Mouse (Mus musculus) liver, embryonic 16.5 days (tissue): Measurements from ENCODE around the gene Pla2g2f. TPM values are rescaled to one million over a fixed set of nuclear protein-coding genes. Genes with fewer than 3 reads are reported as not detected.

Source experiments
- ATAC-seq: fragments of 200-750 bp; cut with Nextera tagmentation; 2 replicates; pipeline ENCODE4 v1.8.0; 2017; ENCODE audit warnings: low read depth, mild to moderate bottlenecking, moderate number of reproducible peaks, moderate library complexity
- H3K27ac ChIP-seq: fragments of 300-500 bp; sonication (generic); 2 replicates; pipeline ENCODE4 v1.5.1; 2014; ENCODE audit warnings: mild to moderate bottlenecking, low read length
- H3K27me3 ChIP-seq: fragments of 300-500 bp; sonication (generic); 2 replicates; pipeline ENCODE4 v1.6.1; 2014; ENCODE audit warnings: low read depth, low read length, mixed read lengths; ENCODE audit not compliant: control insufficient read depth, insufficient read depth
- H3K36me3 ChIP-seq: fragments of 300-500 bp; sonication (generic); 2 replicates; pipeline ENCODE4 v1.6.1; 2014; ENCODE audit warnings: mild to moderate bottlenecking; ENCODE audit not compliant: control insufficient read depth, insufficient read depth
- H3K4me1 ChIP-seq: fragments of 300-500 bp; sonication (generic); 2 replicates; pipeline ENCODE4 v1.6.1; 2014; ENCODE audit warnings: low read depth, low read length, mixed read lengths; ENCODE audit not compliant: control insufficient read depth
- H3K4me2 ChIP-seq: fragments of 300-500 bp; sonication (generic); 2 replicates; pipeline ENCODE4 v1.6.1; 2014; ENCODE audit warnings: low read depth, low read length, mixed read lengths
- H3K4me3 ChIP-seq: fragments of 300-500 bp; sonication (generic); 2 replicates; pipeline ENCODE4 v1.5.1; 2014; ENCODE audit warnings: low read depth, mild to moderate bottlenecking, low read length
- H3K9ac ChIP-seq: fragments of 300-500 bp; sonication (generic); 2 replicates; pipeline ENCODE4 v1.6.1; 2014; ENCODE audit warnings: low read depth, low read length
- H3K9me3 ChIP-seq: fragments of 300-500 bp; sonication (generic); replicated peaks from 2 replicates; pipeline ENCODE4 v1.6.1; 2016; ENCODE audit warnings: low read length; ENCODE audit not compliant: control insufficient read depth
- WGBS: fragments of 180-500 bp; shearing (Covaris S2); extraction: QIAGEN DNeasy Blood & Tissue Kit; methylation state at CpG from one replicate; pipeline ENCODE4 v1.1.7; 2014; ENCODE audit not compliant: insufficient replicate concordance; 5-methylcytosine and 5-hydroxymethylcytosine counted together
- polyA plus RNA-seq: library from polyadenylated mRNA; unstranded; fragments of >200 nt; fragmentation: Nextera tagmentation; extraction: Ambion mirVana; gene quantifications from 2 replicates; pipeline ENCODE4 v1.2.1, GENCODE M21; 2015

Gene Pla2g2f
- polyA plus RNA-seq, 1 experiment from 2014 or later = not detected

DNA sequence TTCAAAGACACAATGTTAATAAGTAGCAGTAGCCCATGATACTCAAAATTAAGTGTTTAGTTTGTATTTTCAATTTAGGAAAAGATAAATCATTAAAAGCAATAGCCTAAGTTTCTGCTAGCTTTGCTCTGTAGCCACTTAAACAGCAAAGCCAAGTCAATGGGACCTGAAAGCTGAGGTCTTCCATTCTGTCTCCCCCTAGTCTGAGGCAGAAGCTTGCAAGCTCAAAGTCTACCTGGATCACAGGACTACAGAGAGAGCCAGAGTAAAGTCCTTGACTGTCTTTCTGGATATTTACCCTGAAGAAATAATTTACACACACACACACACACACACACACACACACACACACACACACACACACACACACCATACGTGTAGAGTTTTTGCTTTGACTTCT lies 43.2 kb downstream of the Pla2g2f start:
- ATAC-seq = no peak
- H3K36me3 ChIP-seq = no peaks in the 10 kb centered on the region
- H3K4me3 ChIP-seq = no peak overlapping the region
- H3K9ac ChIP-seq = no peak overlapping the region
- 38% methylated on average over 1 of the region's 1 CpGs for WGBS
- H3K4me1 ChIP-seq = no peaks in the 10 kb centered on the region
- no peaks in the 10 kb centered on the region for H3K9me3 ChIP-seq
- H3K27me3 ChIP-seq = no peaks in the 10 kb centered on the region
- no peak overlapping the region for H3K4me2 ChIP-seq
- H3K27ac ChIP-seq = no peak overlapping the region

DNA sequence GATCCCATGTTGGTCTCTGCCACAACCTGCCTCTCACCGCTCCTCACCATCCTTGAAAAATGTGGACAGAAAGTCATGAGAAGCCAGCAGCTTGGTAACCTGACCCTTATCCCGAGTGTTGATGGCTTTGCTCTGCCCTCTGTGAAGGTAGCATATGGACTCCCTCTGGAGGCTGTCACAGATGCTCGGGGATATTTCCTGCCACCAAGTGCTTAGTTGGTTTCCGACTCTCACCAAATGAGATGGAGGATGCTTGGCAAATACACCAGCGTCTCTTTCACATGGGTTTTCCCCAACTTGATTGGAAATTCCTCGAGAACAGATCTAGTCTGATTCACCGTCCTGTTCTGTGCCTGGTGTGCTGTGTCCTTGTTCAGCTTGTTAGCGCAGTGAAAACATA lies 44.8 kb downstream of the Pla2g2f start:
- Histone ChIP-seq H3K4me1 (no peaks in the 10 kb centered on the region), H3K27me3 (no peaks in the 10 kb centered on the region), H3K27ac (no peak overlapping the region), H3K9me3 (no peaks in the 10 kb centered on the region), H3K4me2 (no peak overlapping the region), H3K36me3 (no peaks in the 10 kb centered on the region), H3K4me3 (no peak overlapping the region), H3K9ac (no peak overlapping the region)
- WGBS = 66% methylated on average over 8 of the region's 8 CpGs
- ATAC-seq = no peak

DNA sequence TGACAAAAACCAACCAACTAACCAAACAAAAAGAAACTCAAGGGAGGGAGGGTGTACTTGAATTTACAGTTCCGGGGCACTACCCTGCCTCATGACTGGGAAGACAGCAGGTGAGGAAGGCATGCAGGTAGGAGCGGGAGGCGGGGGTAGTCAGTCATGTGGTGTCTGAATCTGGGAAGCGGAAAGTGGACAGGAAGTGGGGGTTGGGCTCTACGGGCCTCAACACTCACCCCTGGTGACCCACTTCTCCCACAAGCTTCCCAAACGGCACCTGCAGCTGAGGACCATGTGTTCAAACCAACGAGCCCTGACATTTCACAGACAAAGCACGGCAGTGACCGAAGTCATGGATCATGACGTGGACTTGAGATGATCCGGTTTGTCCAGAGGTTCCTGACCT lies 45.3 kb downstream of the Pla2g2f start:
- Histone ChIP-seq H3K27ac (no peak overlapping the region), H3K9ac (no peak overlapping the region), H3K36me3 (no peaks in the 10 kb centered on the region), H3K4me1 (no peaks in the 10 kb centered on the region), H3K9me3 (no peaks in the 10 kb centered on the region), H3K4me3 (no peak overlapping the region), H3K4me2 (no peak overlapping the region), H3K27me3 (no peaks in the 10 kb centered on the region)
- WGBS = 64% methylated on average over 11 of the region's 11 CpGs
- ATAC-seq = no peak

DNA sequence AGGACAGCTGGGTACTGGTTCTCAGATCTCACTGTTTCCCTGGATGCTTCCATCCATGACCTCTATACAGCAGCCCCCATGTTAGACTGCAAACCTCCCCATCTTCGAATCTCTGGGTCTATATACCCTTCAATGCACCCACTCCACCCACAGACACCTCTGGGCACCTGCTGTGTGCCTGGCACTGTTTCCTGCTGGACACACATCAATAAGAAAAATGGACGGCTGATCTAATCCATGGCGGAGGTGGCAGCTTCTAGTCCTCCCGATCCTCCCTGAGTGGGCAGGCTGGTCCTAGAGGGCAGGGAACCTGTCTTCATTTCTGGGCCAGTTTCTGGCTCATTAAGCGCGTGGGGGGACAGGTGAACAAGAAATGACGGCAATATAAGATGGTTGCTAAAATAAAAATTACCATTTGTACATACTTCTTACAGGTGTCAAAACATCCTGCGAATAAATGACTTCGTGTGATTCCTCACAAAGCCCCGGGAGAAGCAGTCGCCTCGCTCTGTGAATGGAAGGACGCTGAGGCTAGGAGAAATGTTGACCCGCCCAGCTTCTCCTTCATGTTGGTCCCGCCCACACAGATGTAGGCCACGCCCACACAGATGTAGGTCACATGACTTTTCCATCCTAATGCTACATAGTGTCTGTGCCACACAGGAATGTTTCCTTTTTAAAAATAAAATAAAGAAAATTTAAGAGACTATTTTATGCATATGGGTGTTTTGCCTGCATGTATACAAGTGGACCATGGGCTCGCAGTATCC lies 46.2 kb downstream of the Pla2g2f start:
- Histone ChIP-seq H3K4me1 (no peaks in the 10 kb centered on the region), H3K36me3 (no peaks in the 10 kb centered on the region), H3K4me2 (no peak overlapping the region), H3K9ac (no peak overlapping the region), H3K27ac (no peak overlapping the region), H3K9me3 (no peaks in the 10 kb centered on the region), H3K4me3 (no peak overlapping the region), H3K27me3 (no peaks in the 10 kb centered on the region)
- WGBS = 57% methylated on average over 17 of the region's 17 CpGs
- no peak for ATAC-seq

DNA sequence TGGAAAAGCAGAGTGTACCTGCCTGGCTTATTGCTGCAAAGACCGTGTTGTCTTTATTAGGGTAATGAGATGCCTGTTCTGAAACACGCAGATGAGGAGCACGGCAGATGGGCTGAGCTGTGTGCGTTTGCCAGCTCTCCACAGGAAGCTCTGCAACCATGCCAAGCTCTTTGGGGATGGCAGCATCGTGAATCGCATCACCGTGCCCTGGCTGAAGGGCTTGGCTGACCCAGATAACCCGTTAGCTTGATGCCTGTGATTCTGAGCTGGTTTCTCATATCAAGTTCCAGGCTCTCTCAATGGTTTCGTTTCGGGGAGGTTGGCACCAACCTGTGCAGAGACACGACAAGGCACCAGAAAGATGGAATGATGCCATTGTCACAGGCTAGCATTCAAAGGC lies 46.8 kb downstream of the Pla2g2f start:
- Histone ChIP-seq H3K4me2 (no peak overlapping the region), H3K27me3 (no peaks in the 10 kb centered on the region), H3K4me1 (no peaks in the 10 kb centered on the region), H3K9me3 (no peaks in the 10 kb centered on the region), H3K9ac (no peak overlapping the region), H3K4me3 (no peak overlapping the region), H3K36me3 (no peaks in the 10 kb centered on the region), H3K27ac (no peak overlapping the region)
- WGBS = 68% methylated on average over 11 of the region's 11 CpGs
- no peak for ATAC-seq

DNA sequence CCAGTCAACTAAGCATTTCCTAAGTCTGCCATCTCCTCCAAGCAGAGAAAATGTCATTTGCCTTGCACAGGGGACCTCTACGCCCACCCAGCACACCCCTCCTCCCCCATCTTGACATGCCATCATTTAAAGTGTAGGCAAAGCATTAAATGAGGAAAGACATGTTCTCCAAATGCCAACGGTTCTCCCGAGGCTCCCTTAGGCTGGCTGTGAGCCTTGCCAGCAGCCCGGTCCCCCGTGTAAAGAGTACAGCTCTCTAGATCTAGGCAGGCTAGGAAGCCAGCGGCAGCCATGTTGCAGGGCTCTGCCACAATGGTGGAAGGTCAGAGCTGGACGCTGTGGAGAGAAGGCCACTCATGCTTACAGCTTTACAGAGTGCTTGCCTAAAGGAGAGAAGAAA lies 47.5 kb downstream of the Pla2g2f start:
- Histone ChIP-seq H3K9ac (no peak overlapping the region), H3K9me3 (no peaks in the 10 kb centered on the region), H3K4me1 (no peaks in the 10 kb centered on the region), H3K4me3 (no peak overlapping the region), H3K27me3 (no peaks in the 10 kb centered on the region), H3K4me2 (no peak overlapping the region), H3K27ac (no peak overlapping the region), H3K36me3 (no peaks in the 10 kb centered on the region)
- WGBS = 66% methylated on average over 7 of the region's 7 CpGs
- ATAC-seq = no peak

DNA sequence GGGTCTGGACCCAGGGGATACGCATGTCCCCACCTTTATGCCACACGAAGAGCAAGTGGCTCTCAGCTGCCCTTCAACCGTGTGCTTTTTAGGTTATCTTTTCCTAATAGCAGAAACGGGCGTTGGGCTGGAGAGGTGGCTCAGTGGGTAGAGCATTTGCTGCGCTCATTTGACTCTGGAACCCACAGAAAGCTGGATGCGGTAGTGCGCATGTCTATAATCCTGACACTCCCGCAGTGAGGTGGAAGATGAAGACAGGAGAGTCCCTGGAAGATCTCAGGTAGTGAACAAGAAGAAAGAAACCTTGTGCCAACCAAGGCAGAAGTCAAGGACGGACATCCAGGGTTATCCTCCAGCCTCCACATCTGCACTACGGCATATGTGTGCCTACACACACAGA lies 48.2 kb downstream of the Pla2g2f start:
- Histone ChIP-seq H3K27ac (no peak overlapping the region), H3K9ac (no peak overlapping the region), H3K27me3 (no peaks in the 10 kb centered on the region), H3K4me2 (no peak overlapping the region), H3K36me3 (no peaks in the 10 kb centered on the region), H3K9me3 (no peaks in the 10 kb centered on the region), H3K4me3 (no peak overlapping the region), H3K4me1 (no peaks in the 10 kb centered on the region)
- 68% methylated on average over 11 of the region's 11 CpGs for WGBS
- no peak for ATAC-seq

DNA sequence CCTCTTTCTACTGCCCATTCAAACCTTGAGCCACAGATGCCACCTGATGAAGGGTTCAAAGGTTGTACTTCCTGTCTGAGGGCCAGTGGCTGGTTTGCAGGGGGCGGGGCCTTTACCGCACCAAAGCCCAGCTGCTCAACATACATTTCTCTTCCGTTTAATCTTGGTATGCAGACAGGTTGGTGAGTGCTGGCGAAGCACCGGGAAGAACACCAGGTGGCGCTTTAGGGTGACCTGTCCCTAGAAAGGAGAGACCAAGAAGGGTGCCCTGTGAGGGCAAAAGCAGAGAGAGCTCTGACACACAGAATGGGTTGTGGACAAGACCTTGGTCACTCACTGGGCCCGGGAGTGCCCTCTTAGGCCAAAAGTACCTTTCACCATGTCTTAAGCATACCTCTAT lies 48.8 kb downstream of the Pla2g2f start:
- whole genome bisulfite sequencing = 9% methylated on average over 7 of the region's 7 CpGs
- no peak overlapping the region for H3K4me3 ChIP-seq

DNA sequence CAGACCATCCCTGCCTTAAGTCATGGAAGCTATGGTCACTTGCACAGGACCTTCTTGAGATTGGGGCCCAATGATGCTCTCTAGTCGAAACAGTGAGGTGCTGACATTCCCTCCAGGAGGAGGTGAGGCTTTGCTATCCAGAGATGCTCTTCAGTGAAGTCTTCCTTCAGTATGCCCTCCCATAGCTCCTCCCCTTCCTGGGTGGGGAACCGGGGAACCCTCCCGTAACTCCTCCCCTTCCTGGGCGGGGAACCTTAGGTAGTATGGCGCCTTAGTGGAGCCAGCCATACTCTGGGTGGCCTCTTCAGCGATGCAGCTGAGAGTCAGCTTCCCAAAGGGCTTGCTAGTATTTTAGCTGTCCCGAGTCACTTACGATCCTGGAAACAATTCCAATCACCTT lies 50.8 kb downstream of the Pla2g2f start:
- no peak overlapping the region for H3K4me3 ChIP-seq

More for the DNA sequence above, 48.8 kb downstream of the Pla2g2f start:
- H3K9ac ChIP-seq = no peak overlapping the region
- no peak for ATAC-seq
- no peak overlapping the region for H3K4me2 ChIP-seq
- no peaks in the 10 kb centered on the region for H3K4me1 ChIP-seq
- no peaks in the 10 kb centered on the region for H3K27me3 ChIP-seq
- H3K9me3 ChIP-seq = no peaks in the 10 kb centered on the region
- H3K27ac ChIP-seq = no peak overlapping the region
- H3K36me3 ChIP-seq = no peaks in the 10 kb centered on the region

More for the DNA sequence above, 50.8 kb downstream of the Pla2g2f start:
- no peaks in the 10 kb centered on the region for H3K4me1 ChIP-seq
- H3K27ac ChIP-seq = no peak overlapping the region
- no peak overlapping the region for H3K9ac ChIP-seq
- H3K36me3 ChIP-seq = no peaks in the 10 kb centered on the region
- H3K4me2 ChIP-seq = no peak overlapping the region
- no peaks in the 10 kb centered on the region for H3K9me3 ChIP-seq
- 71% methylated on average over 8 of the region's 8 CpGs for WGBS
- no peaks in the 10 kb centered on the region for H3K27me3 ChIP-seq
- ATAC-seq = no peak
